Mouse (Mus musculus): ENCODE data around the gene Zdhhc6.

Zdhhc6 gene

DNA sequence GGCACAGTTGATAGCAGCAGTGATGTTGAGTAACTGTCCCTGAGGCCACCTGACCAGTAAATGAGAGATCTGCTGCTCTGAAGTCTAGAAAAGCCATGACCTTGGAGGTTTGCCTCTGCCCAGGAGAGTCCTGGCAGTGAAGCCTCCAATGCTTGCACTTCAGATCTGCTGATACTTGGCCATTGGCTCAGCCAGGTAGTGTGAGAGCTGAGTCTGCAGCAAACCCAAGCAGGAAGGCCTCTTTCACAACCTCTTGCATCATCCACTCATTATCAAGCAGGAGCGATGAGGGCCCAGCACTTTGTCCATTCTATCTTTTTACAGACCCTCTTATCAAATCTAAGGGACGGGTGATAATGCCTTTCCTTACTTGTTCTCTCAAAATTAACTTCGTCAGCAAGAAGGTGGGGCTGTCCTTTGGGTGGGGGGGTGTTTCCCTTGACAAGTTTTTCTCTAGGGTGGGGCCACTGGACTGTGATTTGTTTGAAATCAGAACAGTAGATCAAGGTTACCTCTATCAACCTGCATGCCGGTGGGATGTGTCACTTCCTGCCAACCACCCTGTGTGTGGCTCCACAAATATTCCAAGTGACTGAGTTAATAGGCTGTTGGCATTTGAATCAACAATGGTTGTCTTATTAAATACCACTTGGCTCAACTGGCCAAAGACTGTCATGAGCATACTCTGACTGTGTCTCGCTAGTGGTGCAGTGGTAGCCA lies 58.0 kb downstream of the Zdhhc6 start:
- DNase-seq (ENCODE audit: low spot score in 2 of 2), result no peak

DNA sequence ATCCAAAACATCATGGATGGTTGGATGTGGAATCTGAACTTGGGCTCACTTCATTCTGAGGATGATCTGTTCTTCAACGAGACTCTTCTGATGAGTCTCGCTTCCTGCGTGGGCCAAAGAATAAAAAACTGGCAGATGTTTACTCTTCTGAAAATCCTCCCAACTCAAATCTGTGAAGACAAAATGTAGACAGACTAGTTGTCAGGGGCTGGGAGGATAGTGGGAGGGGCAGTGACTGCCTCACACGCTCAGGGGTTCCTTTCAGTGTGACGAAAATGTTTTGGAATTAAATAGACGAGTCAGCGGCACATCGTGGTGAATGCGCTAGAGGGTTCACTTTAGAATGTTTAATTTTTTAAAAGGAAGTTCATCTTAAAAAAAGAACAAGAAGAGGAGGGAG lies 59.7 kb downstream of the Zdhhc6 start:
- DNase-seq (ENCODE audit: low spot score in 2 of 2), result peak; percentile 46 to 48

DNA sequence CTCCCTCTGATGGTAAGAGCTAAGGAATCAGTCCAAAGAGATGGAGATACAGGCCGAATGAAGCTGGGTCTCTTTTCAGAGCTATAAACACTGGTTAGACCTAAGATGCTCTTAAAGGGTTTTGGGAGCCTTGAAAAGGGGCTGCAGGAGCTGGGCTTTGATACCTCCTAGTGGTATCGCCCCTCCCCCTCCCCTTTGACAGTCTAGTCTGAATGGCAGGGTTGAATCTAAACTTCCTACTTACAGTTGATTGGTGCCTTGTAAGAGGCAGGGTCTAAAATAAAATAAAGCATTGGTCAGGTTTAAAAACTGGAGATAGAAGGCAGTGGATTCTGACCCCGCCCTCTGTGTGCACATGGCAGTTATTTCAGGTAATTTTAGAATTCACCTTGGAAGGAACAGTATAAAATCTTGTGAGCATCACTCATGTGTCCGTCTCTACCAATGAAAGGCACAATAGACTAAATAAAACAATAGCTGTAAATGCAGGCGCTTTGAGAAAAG lies 61.3 kb downstream of the Zdhhc6 start:
- DNase-seq (ENCODE audit: low spot score in 2 of 2), result peak; percentile 20 to 29

- DNase-seq (ENCODE audit: low spot score in 2 of 2), result peak; percentile 63 to 65
These were observed 62.0 kb downstream of the Zdhhc6 start for GRCm38 (mm10) chr19:55253570-55254441.

- DNase-seq (ENCODE audit: low spot score in 2 of 2), result no peak
These were observed 62.6 kb downstream of the Zdhhc6 start for GRCm38 (mm10) chr19:55253239-55253569.

DNA sequence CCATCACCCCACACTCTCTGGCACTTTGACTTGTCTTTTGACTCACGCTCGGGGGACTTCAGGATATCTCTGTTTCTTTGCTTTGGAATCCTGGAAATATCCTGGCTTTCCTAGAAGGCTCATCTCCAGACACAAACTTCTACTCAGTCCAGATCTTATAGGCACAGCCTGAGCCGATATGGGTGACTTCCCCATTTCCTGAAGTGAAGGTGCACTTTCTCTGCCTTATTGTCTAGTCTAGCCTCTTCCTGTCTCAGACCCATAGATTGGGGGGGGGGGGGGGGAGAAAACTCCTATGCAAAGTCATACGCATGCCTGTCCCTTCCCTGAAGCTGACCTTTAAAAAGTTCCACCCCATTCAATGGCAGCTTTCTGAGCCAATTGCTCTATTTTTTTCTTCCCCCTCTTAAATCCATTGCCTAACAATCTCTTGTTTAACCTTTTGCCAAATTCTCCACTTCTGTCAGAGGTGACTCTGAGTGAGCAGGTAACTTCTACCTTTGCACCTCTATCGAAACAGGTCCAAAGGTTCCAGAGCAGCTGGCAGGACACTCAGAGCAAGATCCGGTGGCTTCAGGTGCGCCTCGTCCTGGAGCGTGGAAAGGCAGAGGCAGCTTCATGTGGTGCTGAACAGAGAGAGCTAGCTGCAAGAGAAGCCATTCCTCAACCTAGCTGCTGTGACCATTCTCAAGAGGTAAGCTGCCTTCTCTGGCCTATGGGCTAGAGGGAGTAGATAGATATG lies 64.3 kb downstream of the Zdhhc6 start, which contains the start of gene Acsl5:
Acsl5 (plus strand) TSS at position 556 of the 742 bp plus-strand sequence.
- DNase-seq (ENCODE audit: low spot score in 2 of 2), result no peak

GRCm38 (mm10) chr19:55250451-55250850 lies 65.4 kb downstream of the Zdhhc6 start:
- DNase-seq (ENCODE audit: low spot score in 2 of 2), result no peak

DNA sequence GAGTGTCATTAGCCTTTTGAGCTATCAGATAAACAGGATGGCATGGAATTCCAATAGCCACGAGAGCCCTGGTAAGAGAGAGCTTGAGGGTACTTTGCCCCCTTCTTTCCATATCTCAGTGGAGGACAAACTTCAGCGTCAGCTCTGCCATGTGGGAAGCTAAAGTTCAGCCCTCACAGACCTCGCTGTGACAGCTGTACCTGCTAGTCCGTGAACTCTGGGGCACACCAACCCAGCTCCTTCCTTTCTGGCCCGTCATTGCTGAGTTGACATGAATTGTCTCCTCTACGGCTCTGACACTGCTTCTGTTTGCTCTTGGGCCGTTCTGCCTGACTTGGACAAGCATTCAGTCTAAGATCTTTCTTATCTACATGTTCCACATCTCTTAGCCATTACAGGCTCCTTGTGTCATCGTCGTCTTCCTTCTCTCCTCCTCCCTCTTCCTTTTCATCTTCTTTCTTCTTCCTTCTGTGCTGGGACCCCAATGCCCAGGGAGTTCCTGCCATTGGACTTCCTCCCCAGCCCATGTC lies 67.8 kb downstream of the Zdhhc6 start:
- DNase-seq (ENCODE audit: low spot score in 2 of 2), result no peak

GRCm38 (mm10) chr19:55247563-55247962 lies 68.3 kb downstream of the Zdhhc6 start:
- no peak for DNase-seq (ENCODE audit: low spot score in 2 of 2)

GRCm38 (mm10) chr19:55244791-55245231 lies 71.0 kb downstream of the Zdhhc6 start:
- DNase-seq (ENCODE audit: low spot score in 2 of 2), result peak; percentile 65 to 69

DNA sequence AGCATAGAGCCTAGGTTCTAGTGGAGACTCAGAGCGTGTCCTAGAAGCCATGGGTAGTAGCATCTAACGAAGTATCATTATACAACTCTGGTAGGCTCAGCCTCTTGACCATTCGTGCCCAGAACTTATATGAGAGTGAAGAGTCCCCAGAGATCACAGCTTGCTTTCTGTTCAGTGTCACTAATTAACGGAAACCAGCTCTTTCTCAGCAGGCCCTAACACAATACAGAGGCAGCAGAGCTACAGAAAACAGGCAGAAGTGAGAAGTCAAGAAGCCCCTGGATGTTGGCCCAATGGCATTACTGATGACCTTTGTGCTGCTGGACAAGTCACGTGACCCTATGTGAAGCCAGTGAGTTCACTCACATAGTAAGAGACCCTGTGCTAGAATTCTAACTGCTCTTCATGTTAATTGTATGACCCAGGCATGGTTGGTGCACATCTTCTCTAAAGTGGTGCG lies 74.6 kb downstream of the Zdhhc6 start, which contains the start of gene Gucy2g:
Gucy2g (minus strand) TSS at position 51 of the 460 bp plus-strand sequence.
- DNase-seq (ENCODE audit: low spot score in 2 of 2), result no peak

DNA sequence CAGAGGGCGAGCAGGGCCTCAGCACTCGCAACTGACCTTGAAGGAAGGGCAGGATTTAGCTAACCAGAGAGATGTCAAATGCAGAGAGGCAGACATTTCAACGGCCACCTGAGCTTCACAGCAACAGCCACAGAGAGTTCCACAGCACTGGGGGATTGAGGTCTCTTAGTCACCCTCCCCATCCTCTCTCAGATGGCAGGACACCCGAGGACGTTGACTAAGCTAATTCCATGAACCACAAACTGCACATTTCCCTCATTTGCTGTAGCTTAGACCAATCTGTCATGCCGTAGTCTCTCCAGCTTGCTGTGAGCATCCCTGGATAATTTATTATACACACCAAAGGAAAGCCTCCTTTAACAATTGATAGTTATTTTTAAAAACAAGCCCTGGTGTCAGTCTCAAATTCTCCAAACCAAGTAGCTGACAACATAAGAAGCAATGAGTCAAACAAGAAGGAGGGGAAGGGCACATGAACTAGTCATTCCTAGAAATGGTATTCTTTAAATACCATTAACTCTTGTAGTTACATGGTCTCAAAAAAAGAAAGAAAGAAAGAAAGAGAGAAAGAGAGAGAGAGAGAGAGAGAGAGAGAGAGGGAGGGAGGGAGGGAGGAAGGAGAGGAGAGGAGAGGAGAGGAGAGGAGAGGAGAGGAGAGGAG lies 75.9 kb downstream of the Zdhhc6 start:
- no peak for DNase-seq (ENCODE audit: low spot score in 2 of 2)

DNA sequence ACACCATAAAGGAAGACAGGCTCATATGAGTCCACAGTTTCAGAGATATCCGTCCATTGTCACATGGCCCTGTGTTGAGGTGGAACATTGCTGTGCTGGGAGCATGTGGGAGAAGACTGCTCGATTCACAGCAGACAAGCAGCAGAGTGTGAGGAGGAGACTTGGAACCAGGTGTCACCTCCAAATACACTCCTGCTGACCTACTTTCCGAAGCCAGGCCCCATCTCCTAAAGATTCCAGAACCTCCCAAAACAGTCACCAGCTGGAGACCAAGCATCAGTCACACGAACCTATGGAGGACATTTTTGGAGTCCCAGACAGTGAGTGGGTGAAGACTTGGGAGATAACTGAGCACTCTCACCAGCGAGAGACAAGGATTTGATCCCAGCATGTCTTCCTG lies 79.3 kb downstream of the Zdhhc6 start:
- peak; percentile 23 for DNase-seq (ENCODE audit: low spot score in 2 of 2)

- no peak for DNase-seq (ENCODE audit: low spot score in 2 of 2)
These were observed 79.8 kb downstream of the Zdhhc6 start for GRCm38 (mm10) chr19:55236026-55236425.

DNA sequence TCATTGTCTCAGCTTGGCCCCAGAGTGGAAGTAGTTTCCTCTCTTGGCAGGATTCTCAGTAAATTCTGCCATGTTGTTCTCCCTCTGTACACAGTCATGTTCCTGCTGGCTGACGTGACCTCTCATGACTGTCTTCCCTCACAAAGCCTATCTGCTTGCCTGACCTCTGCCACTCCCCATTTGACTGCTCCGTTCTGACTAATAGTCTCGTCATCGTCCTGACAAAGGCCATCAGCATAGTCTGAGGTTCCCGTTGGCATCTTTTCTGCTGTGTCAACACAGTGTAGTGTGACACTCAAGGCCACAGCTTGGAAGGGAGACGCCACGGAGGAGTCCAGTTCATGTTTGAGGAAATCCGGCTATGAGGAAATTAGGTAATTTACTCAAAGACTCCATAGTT lies 83.7 kb downstream of the Zdhhc6 start:
- DNase-seq (ENCODE audit: low spot score in 2 of 2), result no peak

DNA sequence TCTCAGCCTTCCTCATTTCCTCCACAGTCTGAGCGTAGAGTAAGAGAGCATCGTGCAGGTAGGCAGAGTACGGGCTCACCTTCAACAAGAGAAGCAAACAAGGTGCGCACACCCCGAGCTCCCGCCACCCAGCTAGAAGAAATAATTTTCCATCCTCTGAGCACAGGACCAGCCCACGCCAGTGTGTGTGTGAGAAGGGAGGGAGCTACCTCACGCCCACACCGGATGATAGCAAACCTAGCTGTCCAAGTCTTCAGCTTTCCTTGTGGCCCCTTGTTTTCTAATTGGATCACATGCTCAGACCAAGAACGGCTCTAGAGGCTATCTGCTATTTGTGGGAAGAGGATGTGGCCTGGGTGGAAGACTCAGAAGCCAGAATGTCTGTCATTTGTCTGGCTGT lies 84.8 kb downstream of the Zdhhc6 start:
- DNase-seq (ENCODE audit: low spot score in 2 of 2), result peak; percentile 48

DNA sequence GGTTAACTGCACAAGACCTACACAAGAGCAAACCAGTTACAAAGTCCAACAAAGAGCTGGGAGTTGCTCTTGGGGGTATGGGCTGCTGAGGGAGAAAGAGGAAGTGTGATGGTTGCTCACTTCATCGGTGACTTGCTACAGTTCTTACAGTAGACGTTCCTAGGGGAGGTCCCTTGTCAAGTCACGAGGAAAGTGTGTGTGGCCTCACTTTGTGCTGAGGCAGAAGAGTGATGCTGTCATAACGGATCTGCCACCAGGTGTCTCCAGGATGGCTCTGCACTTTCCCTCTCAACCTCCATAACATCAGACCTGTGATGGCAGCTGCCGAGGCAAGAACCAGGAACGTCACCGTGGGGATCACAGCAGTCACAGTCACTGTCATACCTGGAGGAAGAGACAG lies 88.7 kb downstream of the Zdhhc6 start:
- no peak for DNase-seq (ENCODE audit: low spot score in 2 of 2)

DNA sequence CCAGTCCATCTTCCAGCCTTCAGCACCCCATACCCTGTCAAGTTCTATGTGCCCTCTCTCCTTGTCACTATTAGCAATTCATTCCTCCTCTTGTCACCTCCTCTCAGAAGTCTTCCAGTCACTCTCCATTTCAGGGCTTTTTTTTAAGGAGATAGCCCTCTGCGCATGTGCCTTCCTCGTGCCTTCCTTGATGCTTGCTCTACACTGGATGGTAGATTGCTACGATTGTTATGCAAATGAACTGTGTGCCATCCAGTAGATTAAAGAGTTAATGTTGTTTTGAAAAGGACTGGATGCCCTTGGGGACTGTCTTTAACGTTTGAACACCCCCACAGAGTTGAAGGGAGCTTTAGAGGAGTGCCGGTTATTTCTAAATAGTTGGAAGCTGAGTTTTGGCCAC lies 89.2 kb downstream of the Zdhhc6 start:
- no peak for DNase-seq (ENCODE audit: low spot score in 2 of 2)

- DNase-seq (ENCODE audit: low spot score in 2 of 2), result no peak
These were observed 93.6 kb downstream of the Zdhhc6 start for GRCm38 (mm10) chr19:55222268-55222667.

All from right cerebral cortex, adult 2 months (tissue).